Mouse (Mus musculus) stomach, postnatal 0 days (tissue): ENCODE measurements at regions not wholly inside any gene's neighbourhood (a gene's known extent, or its start where the extent isn't known, plus 50 kb on each side); places are given as distances from the start of the nearest gene placed in this dataset.

ENCODE experiments used
- ATAC-seq: fragments of 200-750 bp; cut with Nextera tagmentation; 2 replicates; pipeline ENCODE4 v1.8.0; 2017; ENCODE audit not compliant: low FRiP score, low TSS enrichment
- DNase-seq: peaks from one replicate; pipeline ENCODE4 v3.0.0-alpha.2; 2016; ENCODE audit warnings: low spot score
- H3K27ac ChIP-seq: fragments of 300-500 bp; sonication (generic); replicated peaks from 2 replicates; pipeline ENCODE4 v1.5.1; 2014; ENCODE audit warnings: mild to moderate bottlenecking, control low read depth
- H3K27me3 ChIP-seq: fragments of 300-500 bp; sonication (generic); 2 replicates; pipeline ENCODE4 v1.6.1; 2014; ENCODE audit warnings: low read length; ENCODE audit not compliant: control insufficient read depth, insufficient read depth
- H3K36me3 ChIP-seq: fragments of 300-500 bp; sonication (generic); 2 replicates; pipeline ENCODE4 v1.6.1; 2014; ENCODE audit warnings: low read length, mixed read lengths; ENCODE audit not compliant: control insufficient read depth, insufficient read depth
- H3K4me1 ChIP-seq: fragments of 300-500 bp; sonication (generic); replicated peaks from 2 replicates; pipeline ENCODE4 v1.6.1; 2014; ENCODE audit warnings: antibody characterized with exemption; ENCODE audit not compliant: control insufficient read depth, insufficient read depth
- H3K4me2 ChIP-seq: fragments of 300-500 bp; sonication (generic); replicated peaks from 2 replicates; pipeline ENCODE4 v1.6.1; 2014; ENCODE audit warnings: low read depth, mild to moderate bottlenecking, control low read depth, moderate library complexity
- H3K4me3 ChIP-seq: fragments of 300-500 bp; sonication (generic); 2 replicates; pipeline ENCODE4 v1.5.1; 2014; ENCODE audit warnings: low read depth, low read length, control low read depth
- H3K9ac ChIP-seq: fragments of 300-500 bp; sonication (generic); 2 replicates; pipeline ENCODE4 v1.6.1; 2014; ENCODE audit warnings: mild to moderate bottlenecking, low read length, control low read depth, mixed read lengths
- H3K9me3 ChIP-seq: fragments of 300-500 bp; sonication (generic); 2 replicates; pipeline ENCODE4 v1.6.1; 2016; ENCODE audit warnings: low read length; ENCODE audit not compliant: control insufficient read depth
- CTCF ChIP-seq: IDR thresholded peaks from 2 replicates; pipeline ENCODE4 v1.5.1; 2016; ENCODE audit warnings: antibody characterized with exemption, low read depth, mild to moderate bottlenecking, moderate library complexity
- EP300 ChIP-seq: optimal IDR thresholded peaks from 2 replicates; pipeline ENCODE3; 2016; ENCODE audit warnings: antibody characterized with exemption
- WGBS: fragments of 180-500 bp; shearing (Covaris S2); extraction: QIAGEN DNeasy Blood & Tissue Kit; methylation state at CpG from one replicate; pipeline ENCODE4 v1.1.7; 2014; 5-methylcytosine and 5-hydroxymethylcytosine counted together

- Histone ChIP-seq H3K27ac (no peak overlapping the region), H3K4me2 (no peak overlapping the region), H3K9ac (no peak overlapping the region), H3K27me3 (no peaks in the 10 kb centered on the region), H3K4me3 (no peak overlapping the region), H3K36me3 (no peaks in the 10 kb centered on the region), H3K9me3 (no peaks in the 10 kb centered on the region), H3K4me1 (no peaks in the 10 kb centered on the region)
- DNase-seq (no peak), ATAC-seq (no peak)
- WGBS: 85% methylated on average over 4 of the region's 4 CpGs
- TF ChIP-seq EP300: no peak
- no peak for TF ChIP-seq CTCF
Measured at GRCm38 (mm10) chr11:65618976-65619375, 169.1 kb downstream of the Map2k4 start.

DNA sequence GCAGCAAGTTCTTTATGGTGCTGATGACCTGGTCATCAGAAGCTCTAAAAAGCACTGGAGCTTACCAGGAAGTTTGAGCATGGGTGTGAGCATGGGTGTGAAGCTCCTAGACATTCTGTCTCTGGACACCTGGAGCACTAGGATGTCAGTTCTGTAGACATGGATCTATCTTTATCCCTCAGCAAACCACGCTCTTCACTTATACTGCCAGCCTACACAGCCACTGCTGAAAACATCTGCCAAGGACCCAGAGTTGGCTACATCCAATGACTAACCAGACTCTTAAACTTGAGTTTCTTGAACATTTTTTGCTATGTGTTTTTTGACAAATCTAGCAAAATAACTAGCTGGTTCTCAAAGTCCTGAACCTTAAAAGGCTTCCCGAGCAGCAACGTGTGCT lies 177.6 kb downstream of the Map2k4 start:
- Histone ChIP-seq H3K36me3 (no peaks in the 10 kb centered on the region), H3K9me3 (no peaks in the 10 kb centered on the region), H3K27me3 (no peaks in the 10 kb centered on the region), H3K4me1 (no peaks in the 10 kb centered on the region), H3K9ac (no peak overlapping the region), H3K27ac (no peak overlapping the region), H3K4me2 (no peak overlapping the region), H3K4me3 (no peak overlapping the region)
- ATAC-seq (no peak), DNase-seq (no peak)
- 81% methylated on average over 3 of the region's 3 CpGs for WGBS
- TF ChIP-seq CTCF (no peak), EP300 (no peak)

GRCm38 (mm10) chr11:65609056-65609455 lies 179.0 kb downstream of the Map2k4 start:
- H3K36me3 ChIP-seq: no peaks in the 10 kb centered on the region
- H3K9ac ChIP-seq: no peak overlapping the region
- 54% methylated on average over 4 of the region's 4 CpGs for WGBS
- H3K4me1 ChIP-seq: no peaks in the 10 kb centered on the region
- no peak overlapping the region for H3K4me2 ChIP-seq
- no peak for TF ChIP-seq EP300
- TF ChIP-seq CTCF: no peak
- DNase-seq (no peak), ATAC-seq (no peak)
- no peaks in the 10 kb centered on the region for H3K27me3 ChIP-seq
- H3K4me3 ChIP-seq: no peak overlapping the region
- H3K27ac ChIP-seq: no peak overlapping the region
- H3K9me3 ChIP-seq: no peaks in the 10 kb centered on the region

GRCm38 (mm10) chr11:65597298-65598076 lies 190.6 kb downstream of the Map2k4 start:
- Histone ChIP-seq H3K9ac (no peak overlapping the region), H3K36me3 (no peaks in the 10 kb centered on the region), H3K4me2 (no peak overlapping the region), H3K9me3 (0 out of 2 replicates have a peak, but pooled peaks cover 2% of the 10 kb centered on the region), H3K27me3 (no peaks in the 10 kb centered on the region), H3K4me3 (no peak overlapping the region), H3K4me1 (no peaks in the 10 kb centered on the region), H3K27ac (no peak overlapping the region)
- ATAC-seq (no peak; the same call in 1 of the 2 replicates), DNase-seq (no peak)
- WGBS: 49% methylated on average over 2 of the region's 2 CpGs
- TF ChIP-seq EP300: peak; percentile 50
- TF ChIP-seq CTCF: no peak

- Histone ChIP-seq H3K4me1 (no peaks in the 10 kb centered on the region), H3K4me3 (no peak overlapping the region), H3K9ac (no peak overlapping the region), H3K27ac (no peak overlapping the region), H3K4me2 (no peak overlapping the region), H3K9me3 (no peaks in the 10 kb centered on the region), H3K36me3 (no peaks in the 10 kb centered on the region), H3K27me3 (no peaks in the 10 kb centered on the region)
- no peak for ATAC-seq
- no peak for DNase-seq
- TF ChIP-seq EP300 (no peak), CTCF (no peak)
- 53% methylated on average over 3 of the region's 3 CpGs for WGBS
Measured at GRCm38 (mm10) chr11:65588491-65588890, 199.6 kb downstream of the Map2k4 start.

- Histone ChIP-seq H3K4me1 (no peaks in the 10 kb centered on the region), H3K9me3 (no peaks in the 10 kb centered on the region), H3K27me3 (no peaks in the 10 kb centered on the region), H3K4me2 (no peak overlapping the region), H3K27ac (no peak overlapping the region), H3K36me3 (no peaks in the 10 kb centered on the region), H3K9ac (no peak overlapping the region), H3K4me3 (no peak overlapping the region)
- DNase-seq: no peak
- 75% methylated on average over 9 of the region's 9 CpGs for WGBS
- no peak for ATAC-seq
- TF ChIP-seq CTCF (no peak), EP300 (no peak)
Measured at GRCm38 (mm10) chr11:65567831-65568230, 220.3 kb downstream of the Map2k4 start.
